Mouse (Mus musculus) limb, embryonic 14.5 days (tissue): Measurements from ENCODE around the gene Gpr4. TPM values are rescaled to one million over a fixed set of nuclear protein-coding genes. Genes with fewer than 3 reads are reported as not detected.
A peak's percentile ranks its signal among the peaks of the same experiment; 100 is the strongest.

Experiments
- ATAC-seq: fragments of 200-750 bp; cut with Nextera tagmentation; 2 replicates; pipeline ENCODE4 v1.8.0; 2017; ENCODE audit warnings: low read depth, moderate number of reproducible peaks, moderate TSS enrichment; ENCODE audit not compliant: low FRiP score
- DNase-seq: peaks from one replicate; pipeline ENCODE4 v3.0.0-alpha.2; 2015; ENCODE audit warnings: low spot score
- H3K27ac ChIP-seq: fragments of 300-500 bp; sonication (generic); replicated peaks from 2 replicates; pipeline ENCODE4 v1.5.1; 2014; ENCODE audit warnings: low read depth, mild to moderate bottlenecking, low read length, moderate library complexity, mixed read lengths
- H3K27me3 ChIP-seq: fragments of 300-500 bp; sonication (generic); 2 replicates; pipeline ENCODE4 v1.6.1; 2014; ENCODE audit warnings: low read length, mixed read lengths; ENCODE audit not compliant: control insufficient read depth, insufficient read depth
- H3K36me3 ChIP-seq: fragments of 300-500 bp; sonication (generic); 2 replicates; pipeline ENCODE4 v1.6.1; 2014; ENCODE audit warnings: mild to moderate bottlenecking, low read length, moderate library complexity, mixed read lengths; ENCODE audit not compliant: control insufficient read depth, insufficient read depth
- H3K4me1 ChIP-seq: fragments of 300-500 bp; sonication (generic); 2 replicates; pipeline ENCODE4 v1.6.1; 2014; ENCODE audit warnings: antibody characterized with exemption, low read length, mixed read lengths; ENCODE audit not compliant: control insufficient read depth, insufficient read depth
- H3K4me2 ChIP-seq: fragments of 300-500 bp; sonication (generic); replicated peaks from 2 replicates; pipeline ENCODE4 v1.6.1; 2014; ENCODE audit warnings: low read depth, mild to moderate bottlenecking, low read length, moderate library complexity; ENCODE audit not compliant: severe bottlenecking
- H3K4me3 ChIP-seq: fragments of 300-500 bp; sonication (generic); replicated peaks from 2 replicates; pipeline ENCODE4 v1.5.1; 2014; ENCODE audit warnings: low read length
- H3K9ac ChIP-seq: fragments of 300-500 bp; sonication (generic); 2 replicates; pipeline ENCODE4 v1.6.1; 2014; ENCODE audit warnings: mild to moderate bottlenecking, low read depth, low read length, moderate library complexity; ENCODE audit not compliant: severe bottlenecking
- H3K9me3 ChIP-seq: fragments of 300-500 bp; sonication (generic); 2 replicates; pipeline ENCODE4 v1.6.1; 2016; ENCODE audit warnings: low read length; ENCODE audit not compliant: control insufficient read depth
- POLR2A ChIP-seq: fragments of 200-500 bp; IDR thresholded peaks from 2 replicates; pipeline ENCODE4 v1.8.0; 2012; ENCODE audit warnings: inconsistent platforms, mild to moderate bottlenecking, moderate library complexity, borderline replicate concordance; ENCODE audit not compliant: insufficient read depth, insufficient read length; ENCODE audit errors: extremely low read depth
- WGBS: fragments of 180-500 bp; shearing (Covaris S2); extraction: QIAGEN DNeasy Blood & Tissue Kit; methylation state at CpG from one replicate; pipeline ENCODE4 v1.1.7; 2014; 5-methylcytosine and 5-hydroxymethylcytosine counted together
- polyA plus RNA-seq, 2 experiments: library from polyadenylated mRNA; depleted of rRNA in 1 of 2; stranded (reverse) in 1 of 2; unstranded in 1 of 2; fragments of >200 nt; fragmentation: Nextera tagmentation in 1 of 2; extraction: Ambion mirVana in 1 of 2; gene quantifications; 2 replicates each; pipeline versions ENCODE4 v1.2.1 to v1.2.3; 2012 to 2014

Gpr4 gene
- polyA plus RNA-seq, 2 experiments: 4.0 to 9.2 TPM

- no peak for TF ChIP-seq POLR2A
- Histone ChIP-seq H3K9me3 (no peaks in the 10 kb centered on the region), H3K9ac (no peak overlapping the region), H3K27me3 (no peaks in the 10 kb centered on the region), H3K4me1 (peaks cover 28% of the 10 kb centered on the region), H3K36me3 (peaks cover 7% of the 10 kb centered on the region; the same call in 1 of the 2 replicates), H3K4me3 (no peak overlapping the region), H3K4me2 (peak overlapping the region; percentile 13; the same call in 1 of the 2 replicates), H3K27ac (no peak overlapping the region)
- 7% methylated on average over 2 of the region's 3 CpGs for WGBS
- no peak for ATAC-seq
- DNase-seq: no peak
Observed at GRCm38 (mm10) chr7:19217944-19218343, 5.6 kb downstream of the Gpr4 start.

GRCm38 (mm10) chr7:19220061-19220460, 7.7 kb downstream of the Gpr4 start:
- ATAC-seq (no peak), DNase-seq (no peak)
- 71% methylated on average over 3 of the region's 3 CpGs for WGBS

GRCm38 (mm10) chr7:19222189-19222588, 9.9 kb downstream of the Gpr4 start:
- Histone ChIP-seq H3K4me1 (peaks cover 10% of the 10 kb centered on the region), H3K4me3 (no peak overlapping the region), H3K27me3 (no peaks in the 10 kb centered on the region), H3K27ac (no peak overlapping the region), H3K36me3 (peaks cover 12% of the 10 kb centered on the region; the same call in 1 of the 2 replicates), H3K4me2 (no peak overlapping the region), H3K9me3 (no peaks in the 10 kb centered on the region), H3K9ac (no peak overlapping the region)
- DNase-seq (no peak), ATAC-seq (no peak)
- WGBS: 95% methylated on average over 16 of the region's 16 CpGs
- TF ChIP-seq POLR2A: no peak

More at GRCm38 (mm10) chr7:19220061-19220460, 7.7 kb downstream of the Gpr4 start:
- H3K9me3 ChIP-seq: no peaks in the 10 kb centered on the region
- H3K4me2 ChIP-seq: no peak overlapping the region
- H3K4me1 ChIP-seq: peaks cover 16% of the 10 kb centered on the region
- H3K4me3 ChIP-seq: no peak overlapping the region
- TF ChIP-seq POLR2A: no peak
- no peak overlapping the region for H3K27ac ChIP-seq
- H3K36me3 ChIP-seq: peaks cover 7% of the 10 kb centered on the region; the same call in 1 of the 2 replicates
- no peak overlapping the region for H3K9ac ChIP-seq
- no peaks in the 10 kb centered on the region for H3K27me3 ChIP-seq

- Histone ChIP-seq H3K36me3 (peaks cover 12% of the 10 kb centered on the region; the same call in 1 of the 2 replicates), H3K27ac (no peak overlapping the region), H3K4me2 (no peak overlapping the region), H3K9ac (no peak overlapping the region), H3K4me3 (no peak overlapping the region), H3K4me1 (peaks cover 11% of the 10 kb centered on the region), H3K27me3 (no peaks in the 10 kb centered on the region), H3K9me3 (no peaks in the 10 kb centered on the region)
- no peak for TF ChIP-seq POLR2A
- ATAC-seq (no peak), DNase-seq (no peak)
- WGBS: 93% methylated on average over 13 of the region's 14 CpGs
Observed at GRCm38 (mm10) chr7:19222875-19223274, 10.5 kb downstream of the Gpr4 start.

- H3K9me3 ChIP-seq: no peaks in the 10 kb centered on the region
- 75% methylated on average over 4 of the region's 4 CpGs for WGBS
- no peak for TF ChIP-seq POLR2A
Observed at GRCm38 (mm10) chr7:19224933-19225332, 12.6 kb downstream of the Gpr4 start.

More at GRCm38 (mm10) chr7:19224933-19225332, 12.6 kb downstream of the Gpr4 start:
- DNase-seq: no peak
- Histone ChIP-seq H3K27ac (no peak overlapping the region), H3K27me3 (no peaks in the 10 kb centered on the region), H3K4me3 (no peak overlapping the region), H3K4me1 (peaks cover 12% of the 10 kb centered on the region), H3K9ac (no peak overlapping the region), H3K36me3 (peaks cover 12% of the 10 kb centered on the region; the same call in 1 of the 2 replicates), H3K4me2 (no peak overlapping the region)
- ATAC-seq: no peak
